Mouse (Mus musculus): Measurements from ENCODE around the gene Apobec4.
A peak's percentile ranks its signal among the peaks of the same experiment; 100 is the strongest.

Apobec4 gene

DNA sequence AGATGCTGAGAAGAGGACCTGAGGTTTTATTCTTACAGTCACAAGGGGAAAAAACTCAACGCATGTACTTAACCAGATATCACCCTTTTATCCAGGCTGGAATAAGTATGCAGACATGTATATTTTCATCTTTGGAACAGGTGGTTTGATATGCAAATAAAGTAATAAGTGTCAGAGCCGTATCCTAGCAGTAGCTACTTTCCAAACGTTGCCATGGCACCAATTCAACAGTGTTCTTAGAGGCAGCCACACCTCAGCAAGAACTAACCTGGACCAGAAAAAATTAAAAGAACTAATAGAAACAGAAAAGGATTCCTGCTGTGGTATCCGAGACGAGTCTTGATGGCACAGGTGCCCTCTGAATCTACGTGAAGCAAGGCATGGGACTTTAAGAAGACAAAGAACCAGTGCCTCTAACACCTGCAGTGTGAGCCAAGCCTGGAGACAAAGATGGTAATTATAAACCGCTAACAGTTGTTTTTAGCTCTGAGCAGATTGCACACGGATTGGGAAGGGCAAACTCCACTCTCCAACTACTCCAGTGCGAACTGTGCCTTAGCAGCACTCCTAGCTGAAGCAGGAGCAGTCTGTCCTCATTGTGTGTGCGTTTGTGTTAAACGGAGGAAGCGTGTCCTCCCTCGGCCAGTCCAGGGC is at the start of gene Apobec4:
Gene Apobec4 (plus strand): TSS at position 240 of the 654 bp plus-strand sequence.
- no peak for DNase-seq (ENCODE audit: low spot score in 2 of 2)

DNA sequence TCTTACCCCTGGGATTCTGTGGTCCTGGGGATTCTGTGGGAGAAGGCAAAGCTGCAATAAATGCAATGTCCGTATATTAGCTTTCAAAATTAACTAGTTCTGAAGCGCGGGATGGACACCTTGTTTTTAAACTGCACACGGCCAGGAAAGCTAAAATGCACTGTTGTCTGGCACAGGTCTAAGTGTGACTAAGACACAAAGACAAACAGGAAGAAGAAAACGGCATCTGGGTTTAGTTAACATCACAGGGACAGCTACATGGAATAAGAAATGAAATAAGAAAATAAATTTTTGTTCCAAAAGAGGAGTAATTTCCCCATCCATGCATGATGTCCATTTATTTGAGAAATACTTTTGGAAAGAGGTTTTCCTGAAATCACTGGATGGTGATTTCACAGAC is 49.3 kb upstream of the Apobec4 start:
- no peak for DNase-seq (ENCODE audit: low spot score in 2 of 2)

GRCm38 (mm10) chr1:152702920-152703319 is 47.4 kb upstream of the Apobec4 start:
- no peak for DNase-seq (ENCODE audit: low spot score in 2 of 2)

- no peak for DNase-seq (ENCODE audit: low spot score in 2 of 2)
These were observed 46.4 kb upstream of the Apobec4 start for GRCm38 (mm10) chr1:152703941-152704340.

GRCm38 (mm10) chr1:152707560-152707959 is 42.8 kb upstream of the Apobec4 start:
- DNase-seq (ENCODE audit: low spot score in 2 of 2) = no peak

DNA sequence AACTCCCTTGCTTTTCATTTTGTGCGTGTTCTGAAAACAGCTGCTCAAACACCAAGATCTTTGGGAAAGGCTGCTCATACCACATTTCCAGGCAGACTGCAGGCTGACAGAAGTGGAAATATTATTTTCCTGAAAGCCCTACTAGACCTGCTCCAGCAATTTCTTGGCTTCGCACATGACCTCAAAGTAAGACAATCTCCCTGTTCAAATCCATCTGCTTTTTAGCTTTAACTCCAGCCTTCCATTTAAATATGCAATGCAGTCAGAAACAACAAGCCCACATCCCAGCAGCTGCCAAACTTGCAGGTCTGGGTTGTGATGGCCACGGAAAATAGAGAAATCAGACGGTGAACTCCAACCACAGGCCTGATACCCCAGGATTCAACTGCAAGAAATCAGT is 39.3 kb upstream of the Apobec4 start:
- DNase-seq (ENCODE audit: low spot score in 2 of 2) = no peak

DNA sequence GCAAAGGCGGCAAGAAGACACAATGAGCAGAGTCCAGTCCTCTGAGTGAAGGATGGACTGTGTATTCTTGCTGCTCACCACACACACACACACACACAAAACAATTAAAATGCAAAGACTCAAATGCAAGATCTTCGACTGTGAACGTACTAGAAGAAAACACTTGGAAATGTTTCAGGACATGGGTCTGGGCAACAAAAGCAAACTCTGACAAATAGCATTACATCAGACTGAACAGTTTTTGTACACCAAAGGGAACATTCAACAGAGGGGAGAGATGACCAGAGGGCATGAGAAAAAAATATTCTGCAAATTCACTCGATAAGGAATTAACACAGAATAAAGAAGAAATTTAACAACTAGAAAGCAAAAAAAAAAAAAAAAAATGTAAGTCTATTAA is 36.4 kb upstream of the Apobec4 start:
- no peak for DNase-seq (ENCODE audit: low spot score in 2 of 2)

GRCm38 (mm10) chr1:152714405-152714804 is 35.9 kb upstream of the Apobec4 start:
- no peak for DNase-seq (ENCODE audit: low spot score in 2 of 2)

- no peak for DNase-seq (ENCODE audit: low spot score in 2 of 2)
These were observed 33.0 kb upstream of the Apobec4 start for GRCm38 (mm10) chr1:152717329-152717728.

DNA sequence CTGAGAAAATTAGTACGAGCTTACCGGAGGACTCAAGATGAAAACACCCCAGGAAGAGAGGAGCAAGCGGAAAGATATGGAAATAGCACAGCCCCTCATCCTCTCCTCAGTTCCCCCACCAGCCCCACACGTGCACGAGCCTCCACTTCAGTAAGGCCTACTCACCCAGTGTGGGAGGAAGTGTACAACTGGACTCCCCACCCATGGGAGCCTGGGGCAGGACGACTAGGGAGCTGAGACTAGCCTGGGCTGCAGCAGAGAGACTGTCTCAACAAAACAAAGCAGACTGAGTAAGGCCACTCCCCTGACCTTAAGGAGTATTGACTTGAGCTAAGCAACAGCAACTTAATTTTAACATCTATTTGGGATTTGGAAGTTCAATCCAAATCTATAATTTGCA is 32.2 kb upstream of the Apobec4 start:
- DNase-seq (ENCODE audit: low spot score in 2 of 2) = no peak

DNA sequence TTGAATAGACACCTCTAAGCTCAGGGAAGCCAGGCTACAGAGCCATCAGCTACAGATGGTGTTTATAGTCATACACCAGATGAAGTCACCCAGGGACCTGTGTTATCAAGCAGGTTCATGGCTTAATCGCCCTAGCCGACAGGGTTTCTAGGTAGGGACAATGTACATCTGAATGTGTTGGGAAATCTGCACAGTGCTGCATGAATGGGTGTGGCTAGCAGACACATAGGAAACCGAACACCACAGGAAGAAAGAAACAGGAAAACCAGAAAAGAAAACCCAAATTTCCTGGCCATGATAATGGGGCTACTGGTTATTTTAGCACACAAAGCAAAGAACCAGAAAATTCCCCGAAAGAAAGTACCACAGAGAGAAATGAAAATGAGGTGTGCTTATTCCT is 29.4 kb upstream of the Apobec4 start:
- DNase-seq (ENCODE audit: low spot score in 2 of 2) = no peak

GRCm38 (mm10) chr1:152721535-152722198 is 28.7 kb upstream of the Apobec4 start:
- no peak for DNase-seq (ENCODE audit: low spot score in 2 of 2)

DNA sequence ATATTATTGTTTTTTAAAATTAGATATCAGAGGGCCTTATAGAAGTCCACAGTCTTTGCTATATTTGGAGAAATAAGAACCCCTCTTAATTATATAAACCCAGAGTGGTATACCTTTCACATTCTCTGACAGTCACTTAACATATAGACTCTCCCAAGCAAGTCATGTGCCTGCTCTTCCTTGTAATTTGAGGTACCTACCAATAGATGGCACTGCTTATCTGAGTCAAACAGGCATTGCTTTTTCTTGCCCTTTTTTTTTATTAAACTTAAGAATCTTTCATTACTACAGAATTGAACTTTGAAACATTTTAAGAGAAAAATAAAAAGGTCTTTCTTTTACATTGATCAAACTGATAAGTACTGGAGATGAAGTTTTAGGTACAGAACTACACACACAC is 26.1 kb upstream of the Apobec4 start:
- DNase-seq (ENCODE audit: low spot score in 2 of 2) = no peak

GRCm38 (mm10) chr1:152726095-152726494 is 24.3 kb upstream of the Apobec4 start:
- no peak for DNase-seq (ENCODE audit: low spot score in 2 of 2)

DNA sequence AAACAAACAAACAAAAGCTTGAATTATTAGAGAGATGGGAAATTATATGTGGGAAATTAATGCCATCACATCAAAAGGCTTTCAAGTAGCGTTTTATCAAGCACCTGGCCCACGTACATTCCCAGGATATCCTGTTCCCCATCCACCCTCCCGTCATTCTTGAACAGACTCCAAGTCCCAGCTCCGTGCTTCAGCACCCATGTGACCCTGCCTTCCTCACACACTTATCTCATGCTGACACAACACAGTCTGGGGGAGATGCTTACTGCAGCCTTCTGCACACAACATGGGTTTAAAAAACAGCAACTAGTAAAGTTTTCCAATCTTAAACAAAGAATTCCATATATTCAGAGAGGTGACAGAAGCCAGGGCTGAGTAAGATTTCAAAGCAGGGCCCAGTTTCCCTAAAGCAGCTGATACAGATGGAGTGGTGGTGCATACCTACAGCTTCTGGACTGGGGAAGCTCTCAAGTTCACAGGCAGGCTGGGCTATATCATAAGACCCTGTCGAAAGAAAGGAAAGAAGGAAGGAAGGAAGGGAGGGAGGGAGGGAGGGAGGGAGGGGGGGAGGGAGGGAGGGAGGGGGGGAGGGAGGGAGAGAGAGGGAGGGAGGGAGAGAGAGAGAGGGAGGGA is 22.6 kb upstream of the Apobec4 start:
- DNase-seq (ENCODE audit: low spot score in 2 of 2) = no peak

DNA sequence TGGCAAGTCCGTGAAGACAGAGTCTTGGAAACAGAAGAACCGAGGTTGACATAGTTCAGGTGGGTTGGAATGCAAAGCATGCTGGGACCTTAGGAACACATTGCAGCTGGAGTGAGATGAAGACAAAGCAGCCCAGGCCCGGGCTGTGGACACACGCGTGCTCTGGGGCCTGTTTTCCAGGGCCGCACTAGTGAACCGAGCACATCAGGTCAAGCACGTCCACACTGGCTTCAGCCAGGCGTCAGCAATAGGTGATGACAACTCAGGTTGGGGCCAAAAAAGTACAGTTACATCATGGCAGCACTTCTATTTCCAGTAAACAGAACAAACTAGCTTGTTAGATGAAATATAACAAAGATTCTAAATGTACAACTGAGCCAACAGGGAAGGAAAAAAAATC is 11.6 kb upstream of the Apobec4 start:
- DNase-seq (ENCODE audit: low spot score in 2 of 2) = no peak

DNA sequence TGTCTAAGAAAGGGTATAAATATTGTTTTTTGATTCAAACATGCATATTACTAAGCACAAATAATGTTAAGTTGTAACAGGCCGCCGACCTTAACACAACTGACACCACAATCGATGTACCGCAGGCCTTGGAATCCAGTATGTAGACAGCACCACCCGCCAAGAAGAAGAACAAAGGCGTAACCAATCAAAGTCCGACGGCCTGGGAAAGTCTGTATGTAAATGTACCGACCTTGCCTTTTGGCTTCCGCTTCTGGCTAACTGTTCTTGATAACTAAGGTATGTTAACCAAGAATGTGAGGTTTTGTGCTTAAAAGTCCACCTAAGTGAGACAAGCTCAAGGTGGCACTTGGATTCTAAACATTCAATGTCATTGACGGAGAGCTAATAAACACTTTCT is 11.0 kb upstream of the Apobec4 start:
- no peak for DNase-seq (ENCODE audit: low spot score in 2 of 2)

GRCm38 (mm10) chr1:152743095-152743826 is 7.1 kb upstream of the Apobec4 start:
- no peak for DNase-seq (ENCODE audit: low spot score in 2 of 2)

DNA sequence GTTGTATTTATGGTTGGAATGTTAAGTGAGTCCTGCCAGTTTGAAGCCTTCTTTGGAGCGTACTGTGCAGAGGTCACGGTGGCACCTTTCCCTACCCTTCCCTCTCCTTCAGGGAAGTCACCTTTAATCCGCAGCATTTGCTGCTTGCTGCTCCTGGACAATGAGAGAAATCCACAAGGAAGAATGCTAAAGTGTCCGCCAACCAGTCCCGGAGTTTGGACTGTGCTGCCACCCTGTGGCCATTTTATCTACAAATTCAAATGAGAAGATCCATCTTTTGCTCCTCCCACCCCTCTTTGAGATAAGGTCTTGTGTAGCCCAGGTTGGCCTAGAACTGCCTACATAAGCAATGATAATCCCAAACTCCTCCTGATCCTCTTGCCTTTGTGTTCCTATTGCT is 3.9 kb upstream of the Apobec4 start:
- peak; percentile 82 to 87 for DNase-seq (ENCODE audit: low spot score in 2 of 2)

- DNase-seq (ENCODE audit: low spot score in 2 of 2) = no peak
These were observed 1.1 kb upstream of the Apobec4 start for GRCm38 (mm10) chr1:152749276-152749675.

GRCm38 (mm10) chr1:152761791-152762190 is 11.4 kb downstream of the Apobec4 start:
- DNase-seq (ENCODE audit: low spot score in 2 of 2) = no peak

GRCm38 (mm10) chr1:152766032-152766772 is 15.9 kb downstream of the Apobec4 start, which contains the start of the genes Rgl1 and Arpc5:
Gene Rgl1 (minus strand): TSS chr1:152766351.
Gene Arpc5 (plus strand): TSS chr1:152766542.
- DNase-seq (ENCODE audit: low spot score in 2 of 2) = peak; percentile 94 to 96

All from cerebellum, postnatal 4 days (tissue).